Mouse (Mus musculus) kidney, postnatal 25 days (tissue): Measurements from ENCODE around the gene Gabpa.

Experiments
- DNase-seq, 2 experiments: peaks; one replicate each; pipeline ENCODE4 v3.0.0; 2021; ENCODE audit warnings: mixed read lengths in 2 of 2

Gabpa gene

GRCm38 (mm10) chr16:84873805-84874204, 39.1 kb downstream of the Gabpa start:
- no peak for DNase-seq

DNA sequence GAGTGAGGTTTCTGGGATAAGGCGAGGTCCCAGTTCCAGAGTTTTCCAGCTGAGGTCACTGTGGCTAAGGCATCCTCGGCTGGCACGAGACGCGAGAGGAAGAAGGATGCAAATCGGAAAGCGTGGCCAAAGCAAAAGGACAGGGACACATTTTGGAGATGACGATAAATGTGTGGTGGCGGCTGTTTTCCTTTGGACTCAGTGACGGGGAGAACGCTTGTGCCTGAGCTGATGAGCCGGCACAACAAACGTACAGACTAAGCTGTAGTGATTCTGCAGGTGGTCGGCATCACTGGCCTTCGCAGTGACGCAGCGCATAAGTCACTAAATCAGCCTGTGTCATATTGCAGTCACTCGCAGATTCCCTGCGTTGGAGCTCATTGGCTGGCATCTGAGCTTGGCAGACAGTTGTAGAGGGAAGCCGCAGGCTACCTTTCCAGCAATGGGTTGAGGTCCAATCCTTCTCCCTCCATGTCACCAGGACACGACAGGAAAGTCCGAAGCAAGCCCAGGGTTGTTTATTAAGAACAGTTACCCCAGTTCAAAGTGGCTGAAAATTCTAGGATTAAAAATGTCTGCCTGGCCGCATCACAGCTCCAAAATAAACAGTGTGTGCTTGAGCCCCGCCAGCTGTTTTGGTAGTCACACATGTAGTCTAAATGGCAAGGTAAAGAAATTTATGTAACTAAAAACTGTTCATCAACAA, 40.4 kb downstream of the Gabpa start:
- peak in 1 of 2 experiments; percentile 35 for DNase-seq

- DNase-seq = no peak
Observed at GRCm38 (mm10) chr16:84875718-84876035, 41.0 kb downstream of the Gabpa start.

GRCm38 (mm10) chr16:84876082-84876481, 41.4 kb downstream of the Gabpa start:
- DNase-seq = no peak

DNA sequence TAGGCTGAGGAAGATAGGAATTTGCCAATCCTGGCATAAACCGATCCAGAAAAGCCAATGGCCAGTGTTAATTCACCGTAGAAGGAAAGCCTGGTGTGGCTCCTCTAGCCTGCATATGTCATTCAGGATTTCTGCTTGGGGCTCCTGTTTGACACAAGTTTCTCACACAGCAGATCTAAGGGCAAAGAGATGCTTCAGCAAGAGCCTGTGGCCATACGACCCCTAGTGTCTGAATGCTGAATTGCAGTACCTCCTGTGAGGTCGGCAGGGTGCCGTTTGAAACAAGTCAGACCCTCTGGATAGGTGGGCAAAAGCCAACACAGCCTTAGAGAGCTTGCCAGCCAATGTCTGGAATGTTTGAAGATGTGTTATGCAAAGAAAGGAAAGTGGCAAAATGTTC, 44.4 kb downstream of the Gabpa start:
- DNase-seq = peak; percentile 66 to 84

DNA sequence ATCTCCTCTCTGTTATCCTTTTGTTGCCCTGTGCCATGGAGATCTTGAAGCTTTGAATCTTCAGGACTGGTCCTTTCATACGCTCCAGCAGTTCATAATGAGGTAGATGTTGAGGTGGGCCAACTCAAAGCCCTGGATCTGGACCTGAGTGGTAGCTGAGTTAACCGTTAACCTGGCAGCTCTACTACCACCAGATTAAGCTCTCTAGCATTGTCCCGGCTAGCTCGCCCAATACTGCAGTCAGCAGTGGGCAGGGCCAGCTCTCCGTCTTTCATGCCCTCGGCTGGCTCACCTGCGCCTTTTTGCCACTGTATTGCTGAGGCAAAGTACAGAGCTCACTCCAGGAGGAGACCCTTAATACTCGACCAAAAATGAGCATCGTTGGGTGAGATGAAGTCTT, 46.4 kb downstream of the Gabpa start:
- no peak for DNase-seq

GRCm38 (mm10) chr16:84881754-84882321, 47.1 kb downstream of the Gabpa start:
- no peak for DNase-seq

GRCm38 (mm10) chr16:84884572-84884971, 49.8 kb downstream of the Gabpa start:
- no peak for DNase-seq

DNA sequence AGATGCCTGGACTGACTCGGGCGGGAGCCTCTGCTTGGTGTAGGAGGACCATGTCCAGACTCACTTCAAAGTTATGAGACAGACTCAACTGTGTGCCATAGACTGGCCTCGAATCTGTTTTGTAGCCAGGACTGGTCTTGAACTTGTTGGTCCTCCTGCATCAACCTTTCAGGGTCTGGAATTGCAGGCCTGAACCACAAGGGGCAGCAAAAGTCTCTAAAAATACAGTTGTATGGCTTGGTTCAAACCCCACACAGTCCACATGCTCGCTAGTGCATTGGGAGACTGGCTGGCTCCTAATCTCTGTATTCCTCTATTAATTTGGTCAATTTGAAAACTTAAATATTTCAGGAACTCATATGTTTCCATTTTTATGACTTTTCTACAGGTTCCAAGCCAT, 68.3 kb downstream of the Gabpa start:
- DNase-seq = no peak

DNA sequence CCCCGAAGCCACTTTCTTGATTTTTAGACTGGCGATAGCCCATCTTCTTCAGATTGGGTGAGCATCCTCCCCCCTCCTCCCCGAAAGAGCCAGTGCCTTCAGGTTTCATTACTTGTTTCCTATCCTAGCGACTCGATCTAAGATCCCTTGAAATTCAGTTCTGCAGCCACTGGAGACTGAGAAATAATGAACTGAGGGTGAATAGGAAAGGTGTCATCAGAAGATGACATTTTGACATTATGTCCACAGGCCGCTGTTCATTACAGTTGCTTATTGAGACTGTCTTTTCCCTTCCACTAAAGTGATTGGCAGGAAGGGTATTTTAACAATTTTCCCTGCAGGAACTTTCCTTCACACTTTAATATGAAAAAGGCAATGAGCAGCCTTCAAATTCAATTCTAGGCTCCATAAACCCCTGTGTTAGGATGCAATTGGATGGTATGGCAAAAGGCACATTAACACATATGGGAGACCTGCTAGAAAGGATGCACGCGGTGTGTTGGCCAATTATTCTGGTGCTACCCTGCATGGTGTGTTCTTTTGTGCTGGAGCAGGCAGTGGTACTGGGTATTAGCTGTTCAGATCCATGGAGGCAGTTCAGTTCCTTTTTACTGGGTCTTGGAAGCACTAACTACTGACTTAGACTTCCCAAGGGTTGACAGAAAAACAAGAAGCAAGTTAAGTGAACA, 76.9 kb downstream of the Gabpa start:
- no peak for DNase-seq
